Mouse (Mus musculus) midbrain, embryonic 14.5 days (tissue): ENCODE measurements around the gene Tgtp2. TPM values are rescaled to one million over a fixed set of nuclear protein-coding genes. Genes with fewer than 3 reads are reported as not detected.
A peak's percentile ranks its signal among the peaks of the same experiment; 100 is the strongest.

Experiments used
- ATAC-seq: fragments of 200-750 bp; cut with Nextera tagmentation; 2 replicates; pipeline ENCODE4 v1.8.0; 2017; ENCODE audit warnings: moderate number of reproducible peaks, moderate library complexity; ENCODE audit not compliant: low FRiP score, low TSS enrichment
- DNase-seq: peaks from one replicate; pipeline ENCODE4 v3.0.0-alpha.2; 2015
- H3K27ac ChIP-seq: fragments of 300-500 bp; sonication (generic); replicated peaks from 2 replicates; pipeline ENCODE4 v1.5.1; 2014; ENCODE audit warnings: mild to moderate bottlenecking, low read depth, low read length, moderate library complexity
- H3K27me3 ChIP-seq: fragments of 300-500 bp; sonication (generic); 2 replicates; pipeline ENCODE4 v1.6.1; 2014; ENCODE audit warnings: low read length, control low read depth, mixed read lengths; ENCODE audit not compliant: control insufficient read depth, insufficient read depth
- H3K36me3 ChIP-seq: fragments of 300-500 bp; sonication (generic); 2 replicates; pipeline ENCODE4 v1.6.1; 2014; ENCODE audit warnings: low read length, control low read depth; ENCODE audit not compliant: control insufficient read depth, insufficient read depth
- H3K4me1 ChIP-seq: fragments of 300-500 bp; sonication (generic); 2 replicates; pipeline ENCODE4 v1.6.1; 2014; ENCODE audit warnings: mild to moderate bottlenecking, antibody characterized with exemption, low read length, control low read depth; ENCODE audit not compliant: control insufficient read depth, insufficient read depth
- H3K4me2 ChIP-seq: fragments of 300-500 bp; sonication (generic); 2 replicates; pipeline ENCODE4 v1.6.1; 2014; ENCODE audit warnings: mild to moderate bottlenecking, low read length, moderate library complexity
- H3K4me3 ChIP-seq: fragments of 300-500 bp; sonication (generic); replicated peaks from 2 replicates; pipeline ENCODE4 v1.5.1; 2014; ENCODE audit warnings: low read depth, low read length
- H3K9ac ChIP-seq: fragments of 300-500 bp; sonication (generic); replicated peaks from 2 replicates; pipeline ENCODE4 v1.6.1; 2014; ENCODE audit warnings: mild to moderate bottlenecking, low read length, moderate library complexity
- H3K9me3 ChIP-seq: fragments of 300-500 bp; sonication (generic); 2 replicates; pipeline ENCODE4 v1.6.1; 2016; ENCODE audit warnings: low read length, control low read depth, mixed read lengths; ENCODE audit not compliant: control insufficient read depth
- WGBS: fragments of 180-500 bp; shearing (Covaris S2); extraction: QIAGEN DNeasy Blood & Tissue Kit; methylation state at CpG from one replicate; pipeline ENCODE4 v1.1.7; 2014; 5-methylcytosine and 5-hydroxymethylcytosine counted together
- polyA plus RNA-seq: library from polyadenylated mRNA; unstranded; fragments of >200 nt; fragmentation: Nextera tagmentation; extraction: Ambion mirVana; gene quantifications from 2 replicates; pipeline ENCODE4 v1.2.1, GENCODE M21; 2014

The Tgtp2 gene
- polyA plus RNA-seq, 1 experiment from 2014 or later: 0.76 TPM

- no peak overlapping the region for H3K4me2 ChIP-seq
- no peak overlapping the region for H3K9ac ChIP-seq
- H3K4me3 ChIP-seq: no peak overlapping the region
- 91% methylated on average over 5 of the region's 5 CpGs for WGBS
- no peaks in the 10 kb centered on the region for H3K36me3 ChIP-seq
- no peaks in the 10 kb centered on the region for H3K4me1 ChIP-seq
- H3K27me3 ChIP-seq: no peaks in the 10 kb centered on the region
- no peak for DNase-seq
- ATAC-seq: no peak
- H3K27ac ChIP-seq: no peak overlapping the region
- no peaks in the 10 kb centered on the region for H3K9me3 ChIP-seq
Measured at GRCm38 (mm10) chr11:49088990-49089652, 25.1 kb upstream of the Tgtp2 start.

- no peak for ATAC-seq
- no peak overlapping the region for H3K4me3 ChIP-seq
- H3K36me3 ChIP-seq: no peaks in the 10 kb centered on the region
- H3K9ac ChIP-seq: no peak overlapping the region
- no peak overlapping the region for H3K4me2 ChIP-seq
- no peak overlapping the region for H3K27ac ChIP-seq
- no peak for DNase-seq
- 45% methylated on average over 22 of the region's 22 CpGs for WGBS
- H3K4me1 ChIP-seq: no peaks in the 10 kb centered on the region
- H3K9me3 ChIP-seq: no peaks in the 10 kb centered on the region
- no peaks in the 10 kb centered on the region for H3K27me3 ChIP-seq
Measured at GRCm38 (mm10) chr11:49087830-49088616, 24.0 kb upstream of the Tgtp2 start.

- H3K4me3 ChIP-seq: no peak overlapping the region
- 89% methylated on average over 6 of the region's 6 CpGs for WGBS
- no peaks in the 10 kb centered on the region for H3K4me1 ChIP-seq
- H3K9me3 ChIP-seq: no peaks in the 10 kb centered on the region
- H3K27ac ChIP-seq: no peak overlapping the region
- no peaks in the 10 kb centered on the region for H3K27me3 ChIP-seq
- H3K36me3 ChIP-seq: no peaks in the 10 kb centered on the region
- no peak overlapping the region for H3K9ac ChIP-seq
- ATAC-seq: no peak
- H3K4me2 ChIP-seq: no peak overlapping the region
- DNase-seq: no peak
Measured at GRCm38 (mm10) chr11:49086858-49087361, 22.9 kb upstream of the Tgtp2 start.

GRCm38 (mm10) chr11:49084875-49085274 lies 20.9 kb upstream of the Tgtp2 start:
- WGBS: 54% methylated on average over 3 of the region's 3 CpGs

GRCm38 (mm10) chr11:49084385-49084784 lies 20.4 kb upstream of the Tgtp2 start:
- Histone ChIP-seq H3K4me1 (no peaks in the 10 kb centered on the region), H3K36me3 (no peaks in the 10 kb centered on the region), H3K27me3 (no peaks in the 10 kb centered on the region), H3K4me2 (no peak overlapping the region), H3K9me3 (no peaks in the 10 kb centered on the region), H3K27ac (no peak overlapping the region), H3K4me3 (no peak overlapping the region), H3K9ac (no peak overlapping the region)
- 89% methylated on average over 1 of the region's 1 CpGs for WGBS
- DNase-seq: no peak
- no peak for ATAC-seq

More at GRCm38 (mm10) chr11:49084875-49085274, 20.9 kb upstream of the Tgtp2 start:
- Histone ChIP-seq H3K4me2 (no peak overlapping the region), H3K36me3 (no peaks in the 10 kb centered on the region), H3K4me3 (no peak overlapping the region), H3K4me1 (no peaks in the 10 kb centered on the region), H3K9me3 (no peaks in the 10 kb centered on the region), H3K27me3 (no peaks in the 10 kb centered on the region), H3K27ac (no peak overlapping the region), H3K9ac (no peak overlapping the region)
- DNase-seq (peak; percentile 8), ATAC-seq (no peak)

- 83% methylated on average over 3 of the region's 3 CpGs for WGBS
- Histone ChIP-seq H3K9me3 (no peaks in the 10 kb centered on the region), H3K9ac (no peak overlapping the region), H3K36me3 (no peaks in the 10 kb centered on the region), H3K27me3 (no peaks in the 10 kb centered on the region), H3K4me3 (no peak overlapping the region), H3K27ac (no peak overlapping the region), H3K4me2 (no peak overlapping the region), H3K4me1 (no peaks in the 10 kb centered on the region)
- DNase-seq (no peak), ATAC-seq (no peak)
Measured at GRCm38 (mm10) chr11:49083808-49084207, 19.8 kb upstream of the Tgtp2 start.

GRCm38 (mm10) chr11:49083146-49083545 lies 19.1 kb upstream of the Tgtp2 start:
- Histone ChIP-seq H3K27me3 (no peaks in the 10 kb centered on the region), H3K9me3 (no peaks in the 10 kb centered on the region), H3K4me3 (no peak overlapping the region), H3K36me3 (no peaks in the 10 kb centered on the region), H3K4me1 (no peaks in the 10 kb centered on the region), H3K9ac (no peak overlapping the region), H3K4me2 (no peak overlapping the region), H3K27ac (no peak overlapping the region)
- ATAC-seq (no peak), DNase-seq (no peak)
- 90% methylated on average over 1 of the region's 1 CpGs for WGBS

- Histone ChIP-seq H3K4me1 (no peaks in the 10 kb centered on the region), H3K27me3 (no peaks in the 10 kb centered on the region), H3K27ac (no peak overlapping the region), H3K9ac (no peak overlapping the region), H3K9me3 (no peaks in the 10 kb centered on the region), H3K4me3 (no peak overlapping the region), H3K36me3 (no peaks in the 10 kb centered on the region), H3K4me2 (no peak overlapping the region)
- no peak for DNase-seq
- no peak for ATAC-seq
- WGBS: 78% methylated on average over 3 of the region's 3 CpGs
Measured at GRCm38 (mm10) chr11:49081886-49082285, 17.9 kb upstream of the Tgtp2 start.

- WGBS: 87% methylated on average over 4 of the region's 4 CpGs
- Histone ChIP-seq H3K9ac (no peak overlapping the region), H3K27ac (no peak overlapping the region), H3K36me3 (no peaks in the 10 kb centered on the region), H3K4me2 (no peak overlapping the region), H3K4me1 (no peaks in the 10 kb centered on the region), H3K4me3 (no peak overlapping the region), H3K9me3 (no peaks in the 10 kb centered on the region), H3K27me3 (no peaks in the 10 kb centered on the region)
- ATAC-seq: no peak
- DNase-seq: no peak
Measured at GRCm38 (mm10) chr11:49081356-49081755, 17.4 kb upstream of the Tgtp2 start.
